Mouse (Mus musculus) liver, embryonic 13.5 days (tissue): ENCODE data around the gene Scgb2b19. TPM values are rescaled to one million over a fixed set of nuclear protein-coding genes. Genes with fewer than 3 reads are reported as not detected.
"Not testable (repeated sequence)": the region's sequence is repeated elsewhere in the genome, so short reads cannot be mapped to it uniquely, and the experiment has no call there.

ENCODE experiments used
- ATAC-seq: fragments of 200-750 bp; cut with Nextera tagmentation; 2 replicates; pipeline ENCODE4 v1.8.0; 2017; ENCODE audit warnings: low read depth, mild to moderate bottlenecking, moderate number of reproducible peaks, moderate library complexity
- DNase-seq: peaks from one replicate; pipeline ENCODE4 v3.0.0; 2022
- H3K27ac ChIP-seq: fragments of 300-500 bp; sonication (generic); 2 replicates; pipeline ENCODE4 v1.5.1; 2015; ENCODE audit warnings: moderate library complexity, mild to moderate bottlenecking, inconsistent platforms
- H3K27me3 ChIP-seq: fragments of 300-500 bp; sonication (generic); 2 replicates; pipeline ENCODE4 v1.6.1; 2015; ENCODE audit warnings: mild to moderate bottlenecking, inconsistent platforms
- H3K36me3 ChIP-seq: fragments of 300-500 bp; sonication (generic); 2 replicates; pipeline ENCODE4 v1.6.1; 2015; ENCODE audit warnings: mild to moderate bottlenecking, inconsistent platforms
- H3K4me1 ChIP-seq: fragments of 300-500 bp; sonication (generic); replicated peaks from 2 replicates; pipeline ENCODE4 v1.6.1; 2015; ENCODE audit warnings: inconsistent platforms
- H3K4me2 ChIP-seq: fragments of 300-500 bp; sonication (generic); 2 replicates; pipeline ENCODE4 v1.6.1; 2015; ENCODE audit warnings: inconsistent platforms, mild to moderate bottlenecking, moderate library complexity
- H3K4me3 ChIP-seq: fragments of 300-500 bp; sonication (generic); replicated peaks from 2 replicates; pipeline ENCODE4 v1.5.1; 2015; ENCODE audit warnings: mild to moderate bottlenecking, inconsistent platforms
- H3K9ac ChIP-seq: fragments of 300-500 bp; sonication (generic); 2 replicates; pipeline ENCODE4 v1.6.1; 2015; ENCODE audit warnings: mild to moderate bottlenecking, inconsistent platforms
- H3K9me3 ChIP-seq: fragments of 300-500 bp; sonication (generic); replicated peaks from 2 replicates; pipeline ENCODE4 v1.6.1; 2016; ENCODE audit warnings: inconsistent platforms
- WGBS: fragments of 180-500 bp; shearing (Covaris S2); methylation state at CpG from one replicate; pipeline ENCODE4 v1.1.7; 2015; ENCODE audit not compliant: insufficient replicate concordance; 5-methylcytosine and 5-hydroxymethylcytosine counted together
- polyA plus RNA-seq: library from polyadenylated mRNA; unstranded; fragments of >200 nt; fragmentation: Nextera tagmentation; extraction: Ambion mirVana; gene quantifications from 2 replicates; pipeline ENCODE4 v1.2.1, GENCODE M21; 2015

The Scgb2b19 gene
- polyA plus RNA-seq = not detected in 2 replicates

DNA sequence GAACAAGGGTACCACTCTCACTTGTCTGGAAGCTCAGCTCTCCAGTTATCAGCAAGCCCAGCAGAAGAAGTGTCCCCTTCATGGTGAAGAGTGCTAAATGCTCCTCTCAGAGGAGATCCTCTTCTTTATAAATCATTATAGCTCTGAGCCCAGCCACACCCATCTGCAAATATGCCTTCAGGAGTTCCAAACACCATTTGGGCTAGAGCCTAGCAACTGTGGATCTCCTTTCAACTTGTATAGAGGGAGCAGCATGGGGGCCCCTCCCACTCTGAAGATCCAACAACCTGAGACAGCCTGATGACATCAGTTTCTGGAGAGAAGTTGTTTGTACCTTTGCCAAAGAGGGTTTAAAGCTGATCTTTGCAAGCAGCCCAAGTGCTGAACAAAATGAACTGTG is at the start of gene Scgb2b19:
Scgb2b19 (minus strand) TSS at position 101 of the 400 bp plus-strand sequence.
- H3K9ac ChIP-seq, H3K4me3 ChIP-seq, H3K27ac ChIP-seq, H3K27me3 ChIP-seq, H3K4me1 ChIP-seq, H3K36me3 ChIP-seq, DNase-seq, H3K9me3 ChIP-seq, ATAC-seq, H3K4me2 ChIP-seq: not testable (repeated sequence)

DNA sequence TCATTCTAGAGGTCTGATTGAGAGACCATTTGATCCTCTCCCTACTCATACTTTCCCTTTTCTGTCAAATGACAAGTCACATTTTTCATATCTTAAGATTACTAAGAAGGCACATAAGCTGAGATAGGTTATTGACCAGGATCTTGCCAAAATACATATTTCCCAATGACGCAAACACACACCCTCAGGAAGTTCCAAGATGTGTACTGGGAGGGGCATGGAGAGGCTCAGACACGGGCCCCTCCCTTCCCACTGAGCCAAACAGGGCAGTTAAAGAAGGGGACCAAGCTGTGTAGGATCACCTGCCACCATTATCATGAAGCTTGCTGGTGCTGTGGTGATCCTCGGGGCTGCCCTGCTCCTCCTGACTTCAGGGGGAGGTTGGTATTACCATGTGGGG is 6.9 kb upstream of the Scgb2b19 start, which contains the start of gene Scgb1b19:
Scgb1b19 (plus strand) TSS at position 301 of the 400 bp plus-strand sequence.
- not testable (repeated sequence) for H3K4me1 ChIP-seq, H3K4me2 ChIP-seq, H3K36me3 ChIP-seq, H3K4me3 ChIP-seq, H3K9me3 ChIP-seq, ATAC-seq, H3K27me3 ChIP-seq, H3K9ac ChIP-seq, H3K27ac ChIP-seq, DNase-seq
- 63% methylated on average over 3 of the region's 3 CpGs for WGBS

Other genes starting within 250 kb of the Scgb2b19 start
- gene Scgb2b17, start 223.8 kb downstream of the Scgb2b19 start, polyA plus RNA-seq = not detected in 2 replicates
- gene Scgb1b17, start 216.9 kb downstream of the Scgb2b19 start, polyA plus RNA-seq = not detected in 2 replicates
- gene Scgb2b18, start 106.5 kb downstream of the Scgb2b19 start, polyA plus RNA-seq = not detected in 2 replicates
- not detected in 2 replicates for gene Scgb1b18, start 94.8 kb downstream of the Scgb2b19 start, polyA plus RNA-seq
- gene Scgb1b19, start 7.0 kb upstream of the Scgb2b19 start, polyA plus RNA-seq = not detected in 2 replicates
- gene Scgb2b20, start 86.0 kb upstream of the Scgb2b19 start, polyA plus RNA-seq = not detected in 2 replicates
- gene Scgb1b20, start 92.9 kb upstream of the Scgb2b19 start, polyA plus RNA-seq = not detected in 2 replicates
- gene Scgb2b21, start 240.1 kb upstream of the Scgb2b19 start, polyA plus RNA-seq = not detected in 2 replicates